Mouse (Mus musculus) megakaryocyte, embryonic 14.5 days (primary cell): ENCODE results near the gene Tmem234. TPM values are rescaled to one million over a fixed set of nuclear protein-coding genes. Genes with fewer than 3 reads are reported as not detected.
"Not testable (repeated sequence)": the region's sequence is repeated elsewhere in the genome, so short reads cannot be mapped to it uniquely, and the experiment has no call there.

Source experiments
- H3K27me3 ChIP-seq: replicated peaks from 2 replicates; pipeline ENCODE3; 2012; ENCODE audit warnings: inconsistent platforms
- H3K36me3 ChIP-seq: replicated peaks from 2 replicates; pipeline ENCODE3; 2012; ENCODE audit warnings: low read length, inconsistent platforms, mixed read lengths
- H3K4me1 ChIP-seq: 2 replicates; pipeline ENCODE4 v1.6.1; 2012; ENCODE audit warnings: inconsistent platforms
- H3K4me3 ChIP-seq: replicated peaks from 2 replicates; pipeline ENCODE3; 2012; ENCODE audit warnings: moderate library complexity, mild to moderate bottlenecking, inconsistent platforms
- H3K9me3 ChIP-seq: 2 replicates; pipeline ENCODE4 v1.6.1; 2012; ENCODE audit warnings: inconsistent platforms
- FLI1 ChIP-seq: IDR thresholded peaks from 2 replicates; pipeline ENCODE4 v1.6.1; 2012; ENCODE audit warnings: low read length, inconsistent platforms, mixed read lengths
- GATA1 ChIP-seq: IDR thresholded peaks from 3 replicates; pipeline ENCODE4 v1.6.1; 2012; ENCODE audit warnings: mixed read lengths, low read length, inconsistent platforms, borderline replicate concordance
- polyA plus RNA-seq: library from polyadenylated mRNA; stranded (reverse); fragments of >175 nt; gene quantifications from 2 replicates; pipeline ENCODE4 v1.2.3, GENCODE M21; 2012; ENCODE audit warnings: low replicate concordance; ENCODE audit not compliant: insufficient read depth

The Tmem234 gene
- polyA plus RNA-seq = 305 and 342 TPM in 2 replicates

DNA sequence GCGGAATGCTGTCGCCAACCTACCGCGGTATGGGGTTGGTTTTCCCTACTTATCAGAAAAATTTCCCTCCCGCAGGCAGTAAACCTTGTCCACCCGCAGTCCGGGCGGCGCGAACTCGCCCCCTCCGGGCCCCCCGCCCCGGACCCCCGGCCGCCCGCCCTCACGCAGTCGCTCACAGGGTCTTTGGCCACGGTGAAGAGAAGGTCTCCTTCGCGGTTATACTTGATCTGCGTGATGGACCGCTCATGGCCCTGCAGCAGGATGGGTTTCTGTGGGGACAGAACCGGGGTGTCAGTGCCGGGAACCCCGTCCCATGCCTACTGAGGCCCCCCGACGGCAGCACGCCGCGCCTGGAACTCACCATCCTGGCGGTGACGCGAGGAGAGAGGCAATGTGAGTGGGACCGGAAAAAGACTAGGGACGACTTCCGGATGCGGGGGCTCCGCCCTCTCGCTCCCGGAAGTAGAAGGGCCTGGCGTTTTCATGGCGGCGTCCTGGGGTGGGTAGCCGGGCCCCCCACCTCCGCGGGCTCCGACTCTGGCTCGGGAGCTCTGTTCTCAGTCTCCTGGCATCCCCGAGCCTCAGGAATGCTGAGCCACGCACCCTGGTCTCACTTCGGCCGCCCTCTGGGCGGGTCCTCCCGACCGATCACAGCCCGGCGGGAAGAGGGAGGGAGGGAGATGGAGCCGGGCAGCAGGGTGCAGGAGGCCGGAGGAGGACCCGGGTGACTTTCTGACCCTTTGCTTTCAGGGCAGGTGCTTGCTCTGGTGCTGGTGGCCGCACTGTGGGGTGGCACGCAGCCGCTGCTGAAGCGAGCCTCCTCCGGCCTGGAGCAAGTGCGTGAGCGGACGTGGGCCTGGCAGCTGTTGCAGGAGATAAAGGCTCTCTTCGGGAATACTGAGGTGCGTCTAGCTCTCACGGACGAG, at the start of gene Tmem234, which contains the start of gene Eif3i:
Gene Tmem234 (plus strand): TSS at position 436 of the 926 bp plus-strand sequence.
Gene Eif3i (minus strand): TSS at position 416 of the 926 bp plus-strand sequence.
- H3K36me3 ChIP-seq = peaks cover 65% of the 10 kb centered on the region
- no peaks in the 10 kb centered on the region for H3K9me3 ChIP-seq
- peak within 1 kb of the TSS; percentile 99 for H3K4me3 ChIP-seq
- TF ChIP-seq FLI1 = peak; percentile 79; the same call in 1 of the 2 replicates
- TF ChIP-seq GATA1 = 0 out of 3 replicates have a peak, but pooled peaks have one; percentile 16
- peaks cover 54% of the 10 kb centered on the region for H3K4me1 ChIP-seq
- no peaks in the 10 kb centered on the region for H3K27me3 ChIP-seq

DNA sequence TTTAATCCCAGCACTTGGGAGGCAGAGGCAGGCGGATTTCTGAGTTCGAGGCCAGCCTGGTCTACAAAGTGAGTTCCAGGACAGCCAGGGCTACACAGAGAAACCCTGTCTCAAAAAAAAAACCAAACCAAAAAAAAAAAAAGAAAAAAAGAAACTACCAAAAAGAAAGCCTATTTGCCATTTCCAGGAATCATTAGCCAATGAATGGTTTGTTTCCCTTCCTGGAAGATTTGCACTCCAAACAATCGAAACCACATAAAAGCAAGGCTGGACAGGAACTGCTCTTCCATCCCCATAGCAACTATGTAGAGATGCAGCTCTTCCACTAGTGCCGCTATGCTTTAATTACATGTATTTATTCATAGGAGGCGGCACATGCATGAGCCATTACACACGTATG, 46.0 kb upstream of the Tmem234 start:
- H3K36me3 ChIP-seq, H3K4me3 ChIP-seq, H3K9me3 ChIP-seq: not testable (repeated sequence)
- peaks cover 11% of the 10 kb centered on the region for H3K27me3 ChIP-seq
- peaks cover 38% of the 10 kb centered on the region for H3K4me1 ChIP-seq

DNA sequence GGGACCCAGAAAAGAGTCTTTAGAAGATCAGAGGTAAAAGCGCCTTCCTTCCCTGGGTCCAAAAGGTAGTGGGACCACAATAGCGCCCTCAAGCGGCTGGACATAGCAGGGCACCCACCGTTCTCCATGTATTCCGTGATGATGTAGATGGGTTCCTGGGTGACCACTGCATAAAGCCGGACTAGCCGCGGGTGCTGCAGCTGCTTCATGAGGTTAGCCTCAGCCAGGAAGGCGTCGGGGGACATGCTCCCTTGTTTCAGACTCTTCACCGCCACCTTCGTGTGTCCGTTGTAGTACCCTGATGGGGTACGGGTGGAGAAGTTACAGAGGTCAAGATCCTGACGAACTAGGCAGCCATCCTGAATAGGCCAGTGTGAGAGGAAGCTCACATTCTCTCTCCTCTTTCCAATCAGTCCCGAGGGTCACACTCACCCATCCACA, 45.0 kb upstream of the Tmem234 start:
- Histone ChIP-seq H3K27me3 (peaks cover 13% of the 10 kb centered on the region), H3K36me3 (no peaks in the 10 kb centered on the region), H3K9me3 (no peaks in the 10 kb centered on the region), H3K4me3 (peak overlapping the region; percentile 96), H3K4me1 (peaks cover 38% of the 10 kb centered on the region)
- TF ChIP-seq GATA1 (no peak), FLI1 (no peak)

DNA sequence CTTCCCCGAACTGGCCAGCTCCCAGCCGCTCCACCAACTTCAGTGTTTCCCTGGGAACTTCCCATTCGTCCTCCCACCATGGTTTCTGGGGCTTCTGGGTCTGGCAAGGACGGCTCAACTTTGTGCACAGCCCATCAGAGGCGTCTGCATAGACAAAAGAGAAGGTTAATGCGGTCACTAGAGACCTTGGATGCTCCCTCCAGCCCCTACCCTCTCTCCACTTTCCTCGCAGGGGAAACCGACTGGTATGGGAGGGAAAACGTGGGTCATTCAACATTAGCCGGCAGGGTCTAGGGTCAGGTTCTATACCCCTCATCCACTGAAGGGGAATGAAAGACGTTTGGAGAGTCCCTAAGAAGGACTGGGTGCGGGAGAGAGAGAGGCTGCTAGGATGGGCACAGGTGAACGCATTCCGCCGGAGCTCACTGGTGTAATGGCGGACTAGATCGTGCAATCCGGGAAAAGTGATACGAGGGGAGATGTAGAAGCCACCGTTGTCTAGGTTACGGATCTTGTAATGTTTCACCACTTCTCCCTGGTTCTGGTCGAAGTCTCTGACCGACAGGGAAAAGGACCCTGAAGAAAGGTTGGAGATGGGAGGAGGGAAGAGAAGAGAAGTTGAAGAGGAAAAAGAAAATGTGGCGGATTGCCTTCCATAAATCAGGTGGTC, 44.5 kb upstream of the Tmem234 start:
- TF ChIP-seq FLI1 = no peak
- no peak for TF ChIP-seq GATA1
- no peaks in the 10 kb centered on the region for H3K36me3 ChIP-seq

DNA sequence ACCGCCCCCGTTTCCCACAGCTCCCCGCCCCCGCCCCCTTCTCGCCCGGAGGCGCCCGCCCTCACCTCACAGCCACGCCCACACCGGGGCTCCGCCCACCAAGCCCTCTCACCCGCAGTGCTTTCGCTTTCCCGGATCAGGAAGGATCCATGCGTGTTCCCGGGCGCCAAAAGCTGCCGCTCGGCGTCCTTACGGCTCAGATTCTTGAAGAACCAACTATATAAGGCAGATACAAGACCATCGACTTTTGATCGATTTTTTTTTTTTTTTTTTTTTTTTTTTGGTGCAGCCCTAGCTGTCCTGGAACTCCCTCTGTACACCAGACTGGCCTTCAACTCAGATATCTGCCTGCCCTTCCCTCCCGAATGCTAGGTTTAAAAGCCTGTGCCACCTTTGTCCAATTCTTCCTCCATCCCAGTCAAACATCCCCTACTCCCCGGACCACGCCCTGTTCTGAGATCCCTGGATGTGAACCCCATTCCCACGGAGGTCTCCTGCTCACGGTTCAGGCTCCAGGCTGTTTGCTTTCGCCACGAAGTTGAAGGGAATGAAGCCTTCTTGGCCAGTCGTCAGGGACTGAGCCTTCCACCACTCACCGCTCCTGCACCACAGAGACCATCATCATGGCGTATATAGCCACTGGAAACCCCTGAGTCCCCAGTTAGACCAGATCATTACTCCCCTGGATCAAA, 43.8 kb upstream of the Tmem234 start:
- Histone ChIP-seq H3K27me3 (peaks cover 10% of the 10 kb centered on the region), H3K4me1 (peaks cover 38% of the 10 kb centered on the region), H3K9me3 (no peaks in the 10 kb centered on the region), H3K4me3 (peak overlapping the region; percentile 96), H3K36me3 (no peaks in the 10 kb centered on the region)
- TF ChIP-seq FLI1 = no peak
- no peak for TF ChIP-seq GATA1

More for the DNA sequence above, 44.5 kb upstream of the Tmem234 start:
- peak overlapping the region; percentile 96 for H3K4me3 ChIP-seq
- H3K27me3 ChIP-seq = peaks cover 13% of the 10 kb centered on the region
- H3K4me1 ChIP-seq = peaks cover 38% of the 10 kb centered on the region
- H3K9me3 ChIP-seq = no peaks in the 10 kb centered on the region

DNA sequence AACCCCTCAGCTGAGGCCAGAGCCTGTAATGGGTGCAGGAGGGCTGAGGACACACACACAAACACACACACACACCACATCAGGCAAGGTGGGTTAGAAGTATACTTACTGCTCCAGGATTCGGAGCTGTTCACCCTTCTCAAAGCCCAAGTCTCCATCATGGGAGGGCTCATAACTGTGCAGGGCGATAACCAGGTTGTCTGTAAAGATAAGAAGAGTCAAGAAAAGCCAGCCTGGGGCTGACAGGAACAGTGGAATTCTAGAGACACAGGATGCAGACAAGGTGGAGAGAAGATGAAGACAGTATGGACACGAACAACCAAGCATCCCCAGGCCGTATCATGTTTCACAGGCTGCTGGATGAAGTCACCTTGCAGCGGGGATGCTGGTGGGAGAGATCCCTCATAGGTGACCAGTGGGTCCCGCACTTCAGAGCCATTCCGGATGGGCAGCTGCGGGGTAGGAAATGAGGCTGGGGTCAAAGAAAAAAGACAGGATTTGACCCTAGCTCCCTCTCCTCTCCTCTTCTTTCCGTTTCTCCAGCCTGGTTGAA, 43.1 kb upstream of the Tmem234 start:
- H3K9me3 ChIP-seq = no peaks in the 10 kb centered on the region
- H3K36me3 ChIP-seq = no peaks in the 10 kb centered on the region
- TF ChIP-seq FLI1 (no peak), GATA1 (no peak)
- peak overlapping the region; percentile 96 for H3K4me3 ChIP-seq
- H3K4me1 ChIP-seq = peaks cover 38% of the 10 kb centered on the region
- peaks cover 9% of the 10 kb centered on the region for H3K27me3 ChIP-seq

DNA sequence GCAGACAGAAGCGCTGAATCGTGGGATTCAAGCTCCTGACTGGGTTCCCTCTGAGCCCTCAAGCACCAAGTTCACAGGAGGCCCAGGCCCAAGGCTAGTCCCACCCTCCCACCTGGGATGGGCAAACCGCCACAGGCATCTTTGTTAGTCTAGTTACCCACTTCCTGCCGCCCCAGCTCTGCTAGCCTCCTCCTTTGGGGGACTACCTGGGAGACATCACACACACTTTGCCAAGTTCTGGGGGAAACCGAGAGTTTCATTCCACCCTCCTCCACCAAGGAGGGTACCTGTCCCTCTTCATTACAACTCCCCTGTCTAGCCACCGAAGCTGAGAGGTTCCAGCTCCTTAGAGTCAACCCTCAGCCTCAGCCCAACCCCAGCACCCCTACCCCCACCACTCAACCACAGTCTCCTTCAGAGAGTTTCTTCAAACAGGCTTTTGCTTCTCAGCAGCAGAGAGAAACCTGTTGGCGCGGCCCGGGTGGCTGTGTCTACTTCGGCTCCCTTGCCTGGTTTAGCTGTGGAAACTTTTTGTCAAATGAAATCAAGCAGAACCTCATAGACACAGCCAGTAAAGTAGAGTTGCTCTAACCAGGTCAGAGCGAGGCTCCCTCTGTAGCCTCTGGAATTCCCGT, 42.0 kb upstream of the Tmem234 start:
- H3K4me1 ChIP-seq = peaks cover 31% of the 10 kb centered on the region
- no peaks in the 10 kb centered on the region for H3K36me3 ChIP-seq
- H3K27me3 ChIP-seq = peaks cover 2% of the 10 kb centered on the region
- no peaks in the 10 kb centered on the region for H3K9me3 ChIP-seq
- TF ChIP-seq GATA1 = no peak
- no peak overlapping the region for H3K4me3 ChIP-seq

DNA sequence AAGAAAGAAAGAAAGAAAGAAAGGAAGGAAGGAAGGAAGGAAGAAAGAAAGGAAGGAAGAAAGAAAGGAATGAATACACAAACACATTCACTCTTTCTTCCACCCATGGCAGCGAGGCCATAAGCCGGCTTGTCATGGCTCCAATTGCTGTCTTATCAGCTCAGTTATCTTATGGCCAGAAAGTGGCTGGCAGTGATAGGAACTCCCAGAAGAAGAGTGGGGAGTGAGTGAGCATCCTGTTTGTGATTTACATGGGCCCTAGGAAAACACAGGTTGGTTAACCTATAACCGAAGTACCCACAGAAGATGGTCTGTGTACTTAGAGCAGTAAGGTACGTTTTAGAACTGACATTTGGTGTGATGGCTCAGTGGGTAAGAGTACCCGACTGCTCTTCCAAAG, 39.3 kb upstream of the Tmem234 start:
- H3K9me3 ChIP-seq = no peaks in the 10 kb centered on the region
- TF ChIP-seq FLI1 = no peak
- no peak for TF ChIP-seq GATA1
- peaks cover 15% of the 10 kb centered on the region for H3K4me1 ChIP-seq
- no peak overlapping the region for H3K4me3 ChIP-seq
- peaks cover 5% of the 10 kb centered on the region for H3K27me3 ChIP-seq
- no peaks in the 10 kb centered on the region for H3K36me3 ChIP-seq

DNA sequence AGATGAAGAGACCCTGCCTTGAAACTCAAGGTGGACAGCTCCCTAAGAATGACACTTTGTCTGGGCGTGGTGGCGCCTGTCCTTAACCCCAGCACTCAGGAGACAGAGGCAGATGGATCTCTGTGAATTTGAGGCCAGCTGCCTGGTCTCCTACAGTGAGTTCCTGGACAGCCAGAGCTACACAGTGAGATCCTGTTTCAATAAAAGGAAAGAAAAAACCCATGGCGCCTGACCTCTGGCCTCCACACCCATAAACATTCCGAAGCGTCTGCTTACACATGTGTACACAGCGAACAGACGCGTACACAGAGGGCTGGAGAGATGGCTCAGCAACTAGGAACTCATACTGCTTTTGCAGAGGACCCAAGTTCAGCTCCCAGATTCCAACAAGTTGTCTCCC, 36.8 kb upstream of the Tmem234 start:
- H3K4me3 ChIP-seq = no peak overlapping the region
- TF ChIP-seq GATA1 (no peak), FLI1 (no peak)
- H3K36me3 ChIP-seq = no peaks in the 10 kb centered on the region
- H3K27me3 ChIP-seq = peaks cover 5% of the 10 kb centered on the region
- H3K4me1 ChIP-seq = no peaks in the 10 kb centered on the region
- H3K9me3 ChIP-seq = no peaks in the 10 kb centered on the region
